Mouse (Mus musculus) T-helper 1 cell (primary cell): ENCODE measurements around the gene Inpp5f.
"Not testable (repeated sequence)": the region's sequence is repeated elsewhere in the genome, so short reads cannot be mapped to it uniquely, and the experiment has no call there.

Source experiments
- in situ Hi-C: fragments of 300-600 bp; cut with MboI, MseI; formaldehyde crosslinking; loops from one replicate; pipeline ENCODE4 v1.15.1; 2025; ENCODE audit warnings: high pct_unique_total_duplicates

Gene Inpp5f

GRCm38 (mm10) chr7:128610897-128611798, at the start of gene Inpp5f:
Inpp5f (plus strand) TSS chr7:128611328.
- in situ Hi-C loops, result no loop called here

DNA sequence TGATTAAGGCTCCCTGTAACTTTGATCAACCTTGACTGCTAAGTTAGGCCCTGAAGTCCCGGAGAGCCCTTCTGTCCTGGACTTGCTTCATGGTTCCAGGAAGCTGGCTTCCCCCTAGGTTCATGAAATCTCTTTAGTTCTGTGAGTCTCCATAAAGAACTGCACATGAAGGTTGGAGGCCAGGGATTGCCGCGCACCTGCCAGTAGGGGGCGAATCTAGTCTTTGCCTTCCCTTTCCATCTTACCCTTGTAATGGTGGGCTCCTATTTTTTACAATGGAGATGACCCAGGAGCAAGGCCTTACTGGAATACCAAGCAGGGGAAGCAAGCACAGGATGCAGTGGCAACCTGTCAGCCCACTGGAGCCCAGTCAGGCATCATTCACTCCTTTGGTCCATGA, 47.8 kb upstream of the Inpp5f start:
- in situ Hi-C loops, result loop anchor here (5.0 kb wide), 2 partner anchors 39 to 86 kb away; no protein-coding TSS in a partner anchor

DNA sequence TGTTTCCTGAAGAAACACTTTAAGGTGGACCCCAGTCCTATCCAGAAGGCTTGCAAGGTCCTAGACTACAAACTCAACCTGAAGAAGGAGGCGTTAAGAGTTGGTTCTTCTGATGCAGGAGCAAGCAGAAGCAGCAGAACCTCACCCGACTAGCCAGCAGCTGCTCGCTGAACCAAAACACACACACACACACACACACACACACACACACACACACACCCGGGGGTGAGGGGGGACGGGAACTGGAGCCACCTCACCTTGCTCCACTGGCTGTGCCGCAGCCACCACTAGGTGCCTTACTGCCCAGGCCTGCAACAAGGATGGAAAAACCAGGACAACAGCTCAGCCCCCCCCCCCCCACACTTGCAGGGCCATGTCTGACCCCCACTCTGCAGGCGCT, 44.8 kb upstream of the Inpp5f start:
- in situ Hi-C loops, result no loop called here

DNA sequence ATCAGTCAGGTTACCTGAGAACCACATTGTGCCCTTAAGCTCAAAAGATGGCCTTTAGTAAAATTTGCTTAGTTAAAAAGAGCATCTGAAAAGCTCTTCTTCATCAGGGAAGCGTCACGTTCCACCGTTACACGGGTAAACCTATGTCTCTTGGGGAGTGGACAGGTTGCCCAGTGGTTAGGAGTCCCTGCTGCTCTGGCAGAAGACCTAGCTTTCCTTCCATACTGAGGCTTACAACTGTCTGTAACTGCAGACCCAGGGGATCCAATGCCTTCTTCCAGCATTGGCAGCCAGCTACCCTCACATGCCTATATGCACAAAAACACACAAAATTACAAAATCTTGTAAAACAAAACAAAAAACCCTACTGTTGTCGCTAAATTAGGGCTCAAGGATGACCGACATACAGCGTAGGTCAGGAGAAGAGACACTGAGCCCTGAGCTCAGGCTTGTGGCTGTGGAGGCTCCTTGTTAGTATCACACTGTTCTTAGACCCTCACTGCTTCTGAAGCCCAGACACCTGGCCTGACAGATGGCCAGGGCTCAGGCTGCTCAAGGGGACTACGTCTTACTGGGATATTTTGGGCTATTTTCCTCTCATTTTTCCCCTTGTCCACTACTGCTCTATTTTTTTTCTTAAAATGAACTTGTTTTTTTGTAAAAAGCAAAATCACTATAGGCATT, 43.4 kb upstream of the Inpp5f start:
- in situ Hi-C loops, result no loop called here

GRCm38 (mm10) chr7:128569429-128569828, 41.7 kb upstream of the Inpp5f start:
- in situ Hi-C loops, result not testable (repeated sequence)

DNA sequence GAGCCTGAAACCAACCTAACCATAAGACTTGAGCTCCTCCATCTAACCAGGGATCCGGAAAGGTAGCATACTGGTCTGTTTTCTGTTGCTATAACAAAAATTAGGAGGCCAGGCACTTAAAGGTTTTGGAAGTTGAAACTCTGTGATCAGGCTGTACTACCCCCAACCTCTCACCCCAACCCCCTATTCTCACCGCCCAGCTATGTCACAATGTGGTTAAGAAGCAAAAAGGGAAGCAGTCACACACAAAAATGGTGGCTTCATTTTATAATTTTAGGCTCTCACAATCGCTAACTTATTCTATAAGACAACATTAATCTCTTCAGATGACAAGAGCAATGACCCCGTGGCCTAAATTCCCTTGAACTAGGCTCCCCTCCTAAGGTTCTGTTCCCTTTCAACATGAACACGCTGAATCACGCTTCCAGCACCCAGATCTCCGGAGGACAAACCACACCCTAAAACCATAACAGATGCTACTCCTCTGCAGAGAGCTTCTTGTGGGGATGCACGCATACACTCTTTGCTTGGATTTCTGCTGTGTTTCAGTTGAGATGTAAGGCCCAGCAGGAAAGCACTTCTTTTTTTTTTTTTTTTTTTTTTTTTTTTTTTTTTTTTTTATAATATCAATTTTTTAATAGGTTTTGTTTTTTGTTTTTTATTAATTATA, 41.0 kb upstream of the Inpp5f start:
- in situ Hi-C loops, result no loop called here

GRCm38 (mm10) chr7:128570657-128571056, 40.5 kb upstream of the Inpp5f start:
- in situ Hi-C loops, result not testable (repeated sequence)

DNA sequence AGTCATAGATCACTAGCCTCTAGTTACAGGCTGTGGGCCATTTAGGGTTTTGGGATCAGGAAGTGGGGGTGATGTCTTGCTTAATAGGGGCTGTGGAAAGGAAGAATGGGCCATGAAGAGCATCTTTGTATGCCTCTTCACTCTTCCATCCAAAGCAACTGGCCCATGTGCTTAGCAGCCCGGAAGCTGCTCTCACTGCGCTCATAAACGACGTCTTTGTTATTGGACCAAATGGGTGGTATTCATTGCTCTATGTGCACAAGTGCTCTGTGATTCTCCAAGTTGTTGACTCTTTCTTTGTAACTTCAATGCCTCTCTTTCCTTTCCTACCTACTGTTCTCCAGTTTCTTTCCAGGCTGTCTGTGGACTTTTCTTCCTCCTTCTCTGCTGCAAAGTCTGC, 39.1 kb upstream of the Inpp5f start:
- in situ Hi-C loops, result no loop called here

DNA sequence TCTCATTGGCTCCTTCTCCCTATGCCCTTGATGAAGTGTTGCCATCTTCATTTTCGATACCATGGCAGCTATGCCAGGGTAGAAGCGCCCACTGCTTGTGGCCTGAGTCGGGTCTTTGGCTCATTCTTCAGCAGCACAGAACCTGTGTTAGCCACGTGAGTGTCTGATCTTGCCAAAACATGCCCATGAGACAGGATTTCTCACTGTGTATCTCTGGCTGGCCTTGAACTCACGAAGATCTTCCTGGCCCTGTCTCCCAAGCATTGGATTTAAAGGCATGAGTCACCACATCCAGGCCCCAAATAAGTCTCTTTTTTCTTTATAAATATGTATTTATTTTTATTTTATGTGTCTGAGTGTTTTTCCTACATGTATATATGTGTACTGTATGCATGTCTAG, 35.9 kb upstream of the Inpp5f start:
- in situ Hi-C loops, result no loop called here

- in situ Hi-C loops, result no loop called here
Measured at GRCm38 (mm10) chr7:128575794-128576193, 35.3 kb upstream of the Inpp5f start.

DNA sequence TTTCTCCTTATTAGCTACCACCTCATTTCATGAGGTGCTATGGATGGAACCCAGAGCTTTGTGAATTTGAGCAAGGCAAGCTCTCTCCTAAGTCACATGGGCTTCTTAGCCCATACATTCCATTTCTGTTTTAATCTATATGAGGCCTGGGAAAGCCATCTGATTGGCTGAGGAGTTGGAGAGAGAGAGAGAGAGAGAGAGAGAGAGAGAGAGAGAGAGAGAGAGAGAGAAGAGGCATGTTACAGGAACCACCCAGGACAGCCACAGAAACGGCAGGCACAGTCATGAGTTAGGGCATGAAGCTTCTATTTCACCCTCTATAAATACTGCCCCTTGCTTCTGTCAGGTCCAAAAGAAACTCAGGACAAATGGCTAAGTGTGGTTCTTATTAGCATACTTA, 33.5 kb upstream of the Inpp5f start:
- in situ Hi-C loops, result no loop called here

DNA sequence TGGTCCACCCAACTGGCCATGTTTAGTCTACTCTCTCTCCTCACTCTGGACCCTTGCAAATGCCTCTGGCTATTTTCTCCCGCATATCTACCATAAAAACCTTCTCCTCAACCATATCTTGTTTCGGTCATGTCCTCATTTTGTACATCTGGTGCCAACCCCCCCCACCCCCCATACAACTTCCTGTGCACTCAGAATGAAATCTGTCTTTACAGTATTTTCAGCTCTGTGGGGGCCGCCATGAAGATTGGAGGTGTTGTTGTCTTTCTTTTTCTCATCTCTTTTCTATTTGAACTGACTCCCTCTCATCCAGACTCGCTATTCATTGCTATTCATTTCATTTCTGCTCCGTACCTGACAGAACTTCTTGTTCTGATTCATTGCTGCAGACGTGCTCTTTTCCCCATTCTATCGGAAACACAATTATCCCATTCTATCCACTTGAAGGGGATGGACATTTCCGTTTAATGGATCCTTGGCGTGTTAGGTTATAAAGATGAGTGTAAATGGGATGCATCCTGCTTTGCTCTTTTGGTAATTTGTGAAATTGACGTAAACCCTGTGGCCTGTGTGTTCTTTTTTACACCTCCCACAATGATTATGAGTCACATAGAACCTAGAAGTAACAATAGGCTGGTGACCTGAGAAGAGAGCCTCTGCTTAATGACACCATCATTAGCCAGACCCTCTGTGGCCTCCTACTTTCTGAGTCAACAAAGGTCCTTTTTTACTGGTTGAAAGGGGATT, 32.8 kb upstream of the Inpp5f start:
- in situ Hi-C loops, result no loop called here

DNA sequence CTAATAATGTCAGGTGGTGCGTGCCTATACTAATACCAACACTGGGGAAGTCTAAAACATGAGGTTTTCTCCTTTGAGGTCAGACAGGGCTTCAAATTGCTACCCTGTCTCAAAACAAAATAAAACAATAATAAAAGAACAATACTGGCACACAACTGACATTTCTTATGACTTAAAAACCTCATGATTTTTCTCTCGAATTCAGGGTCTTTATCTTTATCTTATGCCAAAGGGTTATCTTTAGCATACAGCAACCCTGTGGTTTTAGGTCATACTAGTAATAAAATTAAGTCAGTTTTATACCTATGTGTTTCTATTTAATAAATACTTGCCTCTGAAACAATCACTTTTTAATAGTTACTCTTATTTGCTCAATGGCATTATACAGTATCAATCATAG, 31.7 kb upstream of the Inpp5f start:
- in situ Hi-C loops, result no loop called here

- in situ Hi-C loops, result no loop called here
Measured at GRCm38 (mm10) chr7:128580318-128580717, 30.8 kb upstream of the Inpp5f start.

DNA sequence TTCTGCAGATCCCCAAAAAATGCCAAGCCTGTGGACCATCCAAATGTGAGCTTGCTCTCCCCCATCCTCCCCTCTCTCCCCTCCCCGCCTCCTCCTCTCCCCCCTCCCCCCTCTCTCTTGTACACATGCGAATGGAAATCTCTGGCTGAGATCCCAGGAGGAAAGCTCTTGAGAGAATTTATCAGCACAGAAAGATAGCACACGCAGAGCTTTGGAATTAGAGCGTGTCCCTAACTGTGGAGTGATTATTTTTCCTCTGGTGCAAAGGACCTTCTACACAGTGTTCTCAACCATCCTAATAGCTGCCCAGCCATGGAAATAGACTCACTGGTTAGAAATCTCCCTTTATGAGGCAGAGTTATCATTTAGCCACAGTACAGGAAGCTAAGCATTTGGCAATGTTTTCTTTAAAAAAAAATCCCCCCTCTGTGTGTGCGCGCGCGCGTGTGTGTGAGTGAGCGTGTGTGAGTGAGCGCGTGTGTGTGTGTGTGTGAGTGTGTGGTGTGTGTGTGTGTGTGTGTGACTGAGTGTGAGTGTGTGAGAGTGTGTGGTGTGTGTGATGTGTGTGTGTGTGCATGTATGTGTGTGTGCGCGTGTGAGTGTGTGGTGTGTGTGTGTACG, 29.2 kb upstream of the Inpp5f start:
- in situ Hi-C loops, result no loop called here

DNA sequence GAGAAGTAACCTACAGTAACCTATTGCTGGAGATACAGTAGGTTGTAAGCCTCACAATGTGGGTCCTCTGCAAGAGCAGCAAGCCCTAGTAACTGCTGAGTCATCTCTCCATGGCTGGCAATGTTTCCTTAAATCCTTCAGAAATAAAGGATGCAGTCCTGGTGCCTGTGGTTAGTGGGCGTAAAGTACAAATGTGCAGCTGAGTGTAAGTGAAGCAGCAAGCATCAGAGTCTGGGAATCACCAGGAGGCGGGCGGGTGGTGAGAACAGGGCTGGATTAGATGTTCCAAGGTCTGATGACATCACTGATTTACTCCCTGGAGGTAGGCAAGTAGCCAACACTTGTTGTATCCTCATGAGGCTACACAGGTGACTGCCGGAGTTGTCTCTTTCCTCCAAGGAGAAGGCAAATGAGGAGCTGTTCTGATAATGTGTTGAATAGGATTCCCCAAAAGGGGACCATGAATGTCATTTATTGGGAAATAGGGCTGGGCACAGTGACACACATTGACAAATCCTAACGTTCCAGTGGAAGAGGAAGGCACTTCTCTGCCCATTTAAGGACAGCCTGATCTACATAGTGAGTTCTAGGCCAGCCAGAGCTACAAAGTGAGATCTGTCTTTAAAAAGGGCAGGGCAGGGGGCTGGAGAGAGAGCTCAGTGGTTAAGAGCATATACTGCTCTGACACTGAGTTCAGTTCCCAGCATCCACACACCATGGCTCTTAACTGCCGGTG, 27.7 kb upstream of the Inpp5f start:
- in situ Hi-C loops, result no loop called here

DNA sequence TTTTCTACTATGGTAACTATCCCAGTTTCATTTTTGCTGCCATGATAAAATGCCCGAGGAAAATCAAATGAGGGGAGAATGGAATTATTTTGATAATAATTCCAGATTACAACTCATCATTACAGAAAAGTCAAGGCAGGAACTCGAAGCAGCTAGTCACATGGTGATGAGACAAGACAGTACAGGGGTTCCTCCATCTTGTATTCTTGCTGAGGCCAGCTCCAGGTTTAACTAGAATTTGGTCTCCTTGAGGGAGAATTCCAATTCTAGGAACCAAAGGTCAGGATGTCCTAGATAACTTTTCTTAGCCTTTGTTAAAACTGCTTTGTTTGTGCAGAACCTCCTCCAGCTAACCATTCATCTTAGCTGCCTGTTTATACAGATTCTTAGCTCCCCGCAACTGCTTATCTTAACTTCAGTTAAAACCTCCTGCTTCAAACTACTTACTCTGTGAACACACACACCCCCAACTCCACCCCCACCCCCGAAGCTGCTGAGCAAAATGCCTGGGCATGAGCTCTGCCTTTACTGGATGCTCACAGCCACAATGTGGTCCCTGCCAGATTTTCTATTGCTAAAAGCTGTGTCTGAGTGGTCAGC, 23.7 kb upstream of the Inpp5f start:
- in situ Hi-C loops, result no loop called here

- in situ Hi-C loops, result no loop called here
Measured at GRCm38 (mm10) chr7:128591345-128592084, 19.6 kb upstream of the Inpp5f start.
